Mouse (Mus musculus): Measurements from ENCODE around the gene Glrb.

DNA sequence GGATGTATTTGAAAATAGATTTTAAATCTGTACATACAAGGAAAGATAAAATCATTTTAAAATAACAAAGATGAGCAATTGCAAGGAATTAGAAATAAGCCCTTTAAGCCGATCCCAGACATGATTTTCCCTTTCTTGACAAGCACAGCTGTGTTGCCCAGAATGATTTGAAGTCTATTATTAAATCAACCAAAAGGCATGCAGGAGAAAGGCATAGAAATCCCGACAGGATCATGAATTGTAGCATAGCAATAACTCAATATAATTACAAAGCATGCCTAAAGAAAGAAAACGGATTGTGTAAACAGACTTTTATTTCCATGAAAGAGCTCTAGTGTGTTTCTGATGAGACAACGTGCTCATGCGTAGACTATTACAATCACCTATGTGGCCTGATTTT lies 39.4 kb downstream of the Glrb start:
- TF ChIP-seq POLR2A (IDR thresholded peaks at IDR 0.05; ENCODE audit: extremely low read depth, insufficient read depth, low read length) (no peak), CTCF (IDR thresholded peaks at IDR 0.05; ENCODE audit: low read depth, low read length) (no peak)

Data from liver, adult 2 months (tissue).